10 mouse cellular contexts compared by ENCODE assay signal in the genomic region with DNA sequence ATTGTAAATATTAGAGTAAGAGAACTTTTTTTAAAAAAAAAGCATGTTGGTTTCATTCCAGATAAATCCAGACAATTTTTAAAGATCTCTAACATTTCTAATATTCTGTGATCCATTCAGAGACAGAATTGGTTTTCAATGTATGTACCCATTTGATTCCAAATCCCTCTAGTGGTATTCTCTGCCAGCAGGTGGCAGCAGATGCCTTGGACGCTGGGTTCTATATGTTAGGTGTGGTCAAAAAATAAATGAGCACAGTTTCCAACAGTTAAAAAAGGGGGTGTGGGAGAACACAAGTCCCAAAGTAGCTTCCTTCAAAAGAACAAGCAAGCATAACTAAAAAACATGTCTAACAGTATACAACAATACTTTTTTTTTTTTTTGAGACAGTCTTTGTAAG. TPM values are rescaled to one million over a fixed set of nuclear protein-coding genes. Genes with fewer than 3 reads are reported as not detected.
DNase-seq lines count a peak whose midpoint lies in the region; ATAC-seq lines count a peak whose summit lies in the region.
"Had no signal": no experiment of that assay in that cellular context is flagged by ENCODE, and none has a peak within 500 bp of the region (broad histone marks: within the 10 kb centered on the region; RNA-seq: fewer than 3 reads in every experiment).

No protein-coding gene starts in this region.

- WGBS in hindbrain, embryonic 14.5 days: 0% methylated on average over 1 of the region's 1 CpGs
- 0% methylated on average over 1 of the region's 1 CpGs for WGBS in hindbrain, embryonic 12.5 days

- intact Hi-C loops in left cerebral cortex, postnatal 25 days (cut with DNase I): loop anchor here (2.0 to 5.0 kb wide), 2 partner anchors 111 to 169 kb away; no protein-coding TSS in a partner anchor

- H3K9me3 ChIP-seq in hindbrain, embryonic 14.5 days (ENCODE audit: control insufficient read depth, low read length): no peaks in the 10 kb centered on the region
- no peaks in the 10 kb centered on the region for H3K9me3 ChIP-seq in hindbrain, embryonic 12.5 days (replicated peaks)
- H3K9me3 ChIP-seq: embryonic facial prominence, embryonic 15.5 days; limb, embryonic 15.5 days had no signal

- H3K4me3 ChIP-seq in hindbrain, embryonic 14.5 days (replicated peaks; ENCODE audit: low read length): no peak overlapping the region
- no peak overlapping the region for H3K4me3 ChIP-seq in hindbrain, embryonic 12.5 days
- H3K4me3 ChIP-seq: embryonic facial prominence, embryonic 15.5 days; limb, embryonic 15.5 days had no signal

- no peaks in the 10 kb centered on the region for H3K36me3 ChIP-seq in hindbrain, embryonic 14.5 days (replicated peaks; ENCODE audit: control insufficient read depth, insufficient read depth)
- H3K36me3 ChIP-seq in hindbrain, embryonic 12.5 days: no peaks in the 10 kb centered on the region
- H3K36me3 ChIP-seq: embryonic facial prominence, embryonic 15.5 days; limb, embryonic 15.5 days had no signal

- H3K4me1 ChIP-seq in hindbrain, embryonic 14.5 days (replicated peaks; ENCODE audit: control insufficient read depth, insufficient read depth, low read length): peaks cover 16% of the 10 kb centered on the region; the same call in 1 of the 2 replicates
- peaks cover 32% of the 10 kb centered on the region for H3K4me1 ChIP-seq in hindbrain, embryonic 12.5 days

- no peak overlapping the region for H3K27ac ChIP-seq in hindbrain, embryonic 14.5 days
- H3K27ac ChIP-seq in hindbrain, embryonic 12.5 days: no peak overlapping the region
- H3K27ac ChIP-seq: embryonic facial prominence, embryonic 15.5 days; limb, embryonic 15.5 days had no signal

- DNase-seq in hindbrain, embryonic 14.5 days (ENCODE audit: low spot score): peak; percentile 64
- DNase-seq in urinary bladder, postnatal 36 days (ENCODE audit: low spot score in 2 of 2): peak; percentile 24 to 49
- no peak for DNase-seq in urinary bladder, adult 2 months (ENCODE audit: low spot score)
- DNase-seq in cerebellum, postnatal 10 days: peak; percentile 73 to 76
- peak; percentile 63 to 78 for DNase-seq in left cerebral cortex, postnatal 25 days (ENCODE audit: low spot score in 2 of 2)
- peak; percentile 61 for DNase-seq in right cerebral cortex, postnatal 4 days
- DNase-seq in gastrocnemius, adult 8-10 months (ENCODE audit: low spot score in 2 of 2): no peak

- no peaks in the 10 kb centered on the region for H3K27me3 ChIP-seq in hindbrain, embryonic 14.5 days (ENCODE audit: control insufficient read depth, insufficient read depth, low read length)
- H3K27me3 ChIP-seq in hindbrain, embryonic 12.5 days: no peaks in the 10 kb centered on the region
- H3K27me3 ChIP-seq: embryonic facial prominence, embryonic 15.5 days; limb, embryonic 15.5 days had no signal

- no peak overlapping the region for H3K9ac ChIP-seq in hindbrain, embryonic 14.5 days
- H3K9ac ChIP-seq in hindbrain, embryonic 12.5 days: no peak overlapping the region
- H3K9ac ChIP-seq: embryonic facial prominence, embryonic 15.5 days; limb, embryonic 15.5 days had no signal

- no peak overlapping the region for H3K4me2 ChIP-seq in hindbrain, embryonic 14.5 days (replicated peaks)
- H3K4me2 ChIP-seq in hindbrain, embryonic 12.5 days (replicated peaks): no peak overlapping the region
- H3K4me2 ChIP-seq: embryonic facial prominence, embryonic 15.5 days; limb, embryonic 15.5 days had no signal

- no peak for ATAC-seq in hindbrain, embryonic 14.5 days (ENCODE audit: low FRiP score)
- ATAC-seq in hindbrain, embryonic 12.5 days (ENCODE audit: low FRiP score): no peak

RNA-seq across cellular contexts. Expression of a gene that starts 41.8 kb away (rescaled TPM):
- 25.4 and 30.5 TPM in 2 replicates for polyA plus RNA-seq in hindbrain, embryonic 14.5 days (2014; fragmentation: Nextera tagmentation; extraction: Ambion mirVana)
- 28.3 and 33.2 TPM in 2 replicates for polyA plus RNA-seq in hindbrain, embryonic 12.5 days (2016; fragmentation: Nextera tagmentation; extraction: Ambion mirVana)
- polyA plus RNA-seq in urinary bladder, adult 2 months (2012; rRNA removed): 8.4 and 11.4 TPM in 2 replicates
- 100 to 1,000 TPM; 478 to 544 TPM for total RNA-seq in left cerebral cortex, postnatal 25 days (2021)
- 10 to 100 TPM; 19.2 to 20.8 (median 19.9) TPM for total RNA-seq in gastrocnemius, adult 8-10 months (2022)

Comparison
In these comparisons a context has a peak if more than half of its experiments do, and no peak if none do; other contexts are left out.
1. DNase-seq: peak in hindbrain, embryonic 14.5 days (single experiment), urinary bladder, postnatal 36 days (2 of 2), cerebellum, postnatal 10 days (2 of 2), left cerebral cortex, postnatal 25 days (2 of 2) and right cerebral cortex, postnatal 4 days (single experiment); none in urinary bladder, adult 2 months (single experiment) and gastrocnemius, adult 8-10 months (0 of 2).